Mouse (Mus musculus) erythroblast, adult 5-6 weeks (primary cell): ENCODE results near the gene P3h3. TPM values are rescaled to one million over a fixed set of nuclear protein-coding genes. Genes with fewer than 3 reads are reported as not detected.
"Not testable (repeated sequence)": the region's sequence is repeated elsewhere in the genome, so short reads cannot be mapped to it uniquely, and the experiment has no call there.

Experiments used
- ATAC-seq: replicated peaks from 2 replicates; pipeline ENCODE4 v1.8.0; 2016; ENCODE audit warnings: moderate number of reproducible peaks, mild to moderate bottlenecking, moderate TSS enrichment, inconsistent platforms; ENCODE audit not compliant: poor library complexity, low FRiP score, severe bottlenecking
- total RNA-seq, 2 experiments: library from RNA; stranded (forward) in 1 of 2; stranded (reverse) in 1 of 2; fragments of 150-400 nt in 1 of 2; fragments of 200-764, 138-1000 nt in 1 of 2; gene quantifications; 2 replicates each; pipeline versions ENCODE4 v1.2.3 to v1.2.4; 2015 to 2017; ENCODE audit warnings: low replicate concordance in 2 of 2

The P3h3 gene
- total RNA-seq, 2 experiments from 2014 or later, result 1.2 TPM; not detected in 1

DNA sequence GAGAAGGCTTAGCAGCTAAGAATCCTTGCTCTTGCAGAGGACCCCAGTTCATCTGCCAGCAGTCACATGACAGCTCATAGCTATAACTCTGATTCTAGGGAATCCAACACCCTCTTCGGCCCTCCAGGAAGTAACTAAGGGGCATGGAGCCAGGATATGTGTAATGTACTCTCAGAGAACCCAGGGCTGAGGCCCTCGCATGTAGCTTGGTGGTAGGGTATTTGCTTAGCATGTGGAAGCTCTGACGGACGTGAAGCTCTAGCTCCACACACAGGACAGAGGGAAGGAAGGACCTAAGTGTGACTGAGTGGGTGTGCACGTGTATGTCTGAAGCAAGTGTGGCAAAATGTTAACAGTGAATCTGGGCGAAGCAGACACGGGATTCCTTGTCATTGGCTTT lies 21.1 kb downstream of the P3h3 start:
- no peak for ATAC-seq

DNA sequence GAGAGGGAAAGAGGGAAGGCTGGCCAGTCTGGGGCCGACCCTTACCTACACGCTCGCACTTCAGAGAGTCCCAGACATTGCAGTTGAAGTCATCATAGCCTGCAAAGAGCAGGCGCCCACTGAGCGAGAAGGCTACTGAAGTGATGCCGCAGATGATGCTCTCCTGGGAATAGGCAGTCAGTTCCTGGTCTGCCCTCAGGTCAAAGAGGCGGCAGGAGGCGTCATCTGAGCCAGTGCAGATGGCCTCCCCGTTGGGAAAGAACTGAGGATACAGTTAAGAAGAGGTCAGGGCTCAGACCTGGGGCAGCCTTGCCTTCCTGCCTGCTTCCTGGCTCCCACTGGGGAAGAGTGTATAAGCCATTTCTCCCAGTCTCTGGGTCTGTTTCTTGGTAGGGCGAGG lies 22.0 kb downstream of the P3h3 start:
- ATAC-seq, result no peak

- ATAC-seq, result no peak
Measured at GRCm38 (mm10) chr6:124834512-124835081, 23.0 kb downstream of the P3h3 start.

GRCm38 (mm10) chr6:124831649-124832048 lies 25.9 kb downstream of the P3h3 start:
- ATAC-seq, result no peak

GRCm38 (mm10) chr6:124831199-124831598 lies 26.4 kb downstream of the P3h3 start:
- ATAC-seq, result not testable (repeated sequence)

DNA sequence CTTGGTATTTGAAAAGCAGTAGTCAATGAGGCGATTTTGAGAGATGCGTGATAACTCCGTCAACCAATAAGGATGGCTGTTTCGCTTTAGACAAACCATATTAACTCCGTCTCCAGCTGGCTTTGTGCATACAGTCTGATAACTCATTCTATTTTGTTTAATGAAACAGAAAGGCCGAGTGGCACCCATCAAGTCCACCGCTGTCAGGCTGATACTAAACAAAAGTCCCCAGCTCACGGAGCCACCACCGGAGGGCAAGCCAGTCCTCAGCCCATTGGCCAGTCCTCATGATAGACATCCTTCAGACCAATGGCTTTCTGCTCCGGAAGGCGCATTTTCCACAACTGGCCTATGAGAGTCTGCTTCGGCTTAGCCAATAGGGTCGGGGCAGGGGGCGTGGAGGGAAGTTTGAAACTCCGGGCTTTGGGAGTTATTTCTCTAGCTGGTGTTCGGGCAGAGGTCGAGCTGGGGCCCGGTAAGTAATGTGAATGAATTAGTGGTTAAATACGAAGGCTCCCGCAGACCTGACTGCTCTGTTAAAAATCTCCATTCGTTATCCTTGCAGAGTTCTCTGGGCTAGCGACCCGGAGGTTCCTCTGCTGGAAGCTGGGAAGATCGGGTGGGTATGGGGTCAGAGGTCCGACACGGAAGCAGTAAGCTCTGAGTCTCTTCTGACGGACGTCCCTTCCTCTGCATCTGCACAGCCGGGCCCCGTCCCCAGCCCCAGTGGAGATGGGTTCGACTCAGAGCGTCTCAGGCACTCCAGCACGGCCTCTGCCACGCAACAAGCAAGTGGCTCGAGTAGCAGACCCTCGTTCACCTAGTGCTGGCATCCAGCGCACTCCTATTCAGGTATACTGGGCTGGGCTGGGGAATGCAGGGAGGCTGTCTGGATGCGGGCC lies 27.5 kb downstream of the P3h3 start:
- ATAC-seq, result peak; percentile 71

GRCm38 (mm10) chr6:124828868-124829798 lies 28.4 kb downstream of the P3h3 start, which contains the start of the genes Usp5 and Cdca3:
Gene Usp5 (minus strand): TSS chr6:124829484.
Gene Cdca3 (plus strand): TSS chr6:124829547.
- peak; percentile 79 for ATAC-seq

GRCm38 (mm10) chr6:124828101-124828592 lies 29.4 kb downstream of the P3h3 start:
- ATAC-seq, result no peak

DNA sequence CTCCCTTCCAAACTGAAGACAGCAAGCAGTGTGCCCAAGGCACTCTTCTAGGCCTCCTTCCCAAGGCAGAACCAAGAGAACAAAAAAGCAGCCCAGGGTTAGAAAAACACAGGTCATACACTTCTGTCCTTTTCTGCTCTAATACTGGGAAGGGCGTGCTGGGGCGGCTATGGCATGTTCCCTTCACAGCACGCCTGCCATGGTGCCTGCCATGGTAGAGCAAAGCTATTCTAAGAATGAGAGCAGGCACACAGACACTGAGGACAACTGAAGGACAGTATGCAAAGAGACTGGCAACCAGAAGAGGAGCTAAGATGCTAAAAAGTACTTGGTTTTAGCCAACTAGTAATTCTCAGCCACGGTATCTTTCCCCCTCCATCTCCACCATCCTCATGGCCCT lies 35.5 kb downstream of the P3h3 start:
- no peak for ATAC-seq

GRCm38 (mm10) chr6:124820891-124821290 lies 36.7 kb downstream of the P3h3 start:
- no peak for ATAC-seq

DNA sequence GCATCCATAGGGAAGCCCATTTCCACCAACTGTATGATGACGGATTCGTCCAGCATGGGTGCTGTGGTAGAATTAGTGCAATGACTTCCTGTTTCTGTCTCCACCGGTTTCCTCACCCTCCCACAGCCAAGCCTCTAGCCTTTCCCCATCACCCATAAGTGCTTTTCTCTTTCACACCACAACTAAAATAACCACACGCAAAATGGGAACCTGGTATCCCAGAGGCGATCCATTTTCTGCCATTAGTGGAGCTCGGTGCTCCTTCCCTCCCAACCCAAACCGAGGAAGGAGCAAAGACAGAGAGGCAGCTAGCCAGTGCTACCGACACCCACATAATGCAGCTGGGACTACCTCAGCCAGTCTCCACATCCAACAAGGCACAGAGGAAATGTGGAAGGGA lies 39.6 kb downstream of the P3h3 start:
- no peak for ATAC-seq

- ATAC-seq, result no peak
Measured at GRCm38 (mm10) chr6:124817563-124817962, 40.0 kb downstream of the P3h3 start.

GRCm38 (mm10) chr6:124817125-124817524 lies 40.4 kb downstream of the P3h3 start:
- no peak for ATAC-seq

- ATAC-seq, result no peak
Measured at GRCm38 (mm10) chr6:124816611-124817010, 40.9 kb downstream of the P3h3 start.

DNA sequence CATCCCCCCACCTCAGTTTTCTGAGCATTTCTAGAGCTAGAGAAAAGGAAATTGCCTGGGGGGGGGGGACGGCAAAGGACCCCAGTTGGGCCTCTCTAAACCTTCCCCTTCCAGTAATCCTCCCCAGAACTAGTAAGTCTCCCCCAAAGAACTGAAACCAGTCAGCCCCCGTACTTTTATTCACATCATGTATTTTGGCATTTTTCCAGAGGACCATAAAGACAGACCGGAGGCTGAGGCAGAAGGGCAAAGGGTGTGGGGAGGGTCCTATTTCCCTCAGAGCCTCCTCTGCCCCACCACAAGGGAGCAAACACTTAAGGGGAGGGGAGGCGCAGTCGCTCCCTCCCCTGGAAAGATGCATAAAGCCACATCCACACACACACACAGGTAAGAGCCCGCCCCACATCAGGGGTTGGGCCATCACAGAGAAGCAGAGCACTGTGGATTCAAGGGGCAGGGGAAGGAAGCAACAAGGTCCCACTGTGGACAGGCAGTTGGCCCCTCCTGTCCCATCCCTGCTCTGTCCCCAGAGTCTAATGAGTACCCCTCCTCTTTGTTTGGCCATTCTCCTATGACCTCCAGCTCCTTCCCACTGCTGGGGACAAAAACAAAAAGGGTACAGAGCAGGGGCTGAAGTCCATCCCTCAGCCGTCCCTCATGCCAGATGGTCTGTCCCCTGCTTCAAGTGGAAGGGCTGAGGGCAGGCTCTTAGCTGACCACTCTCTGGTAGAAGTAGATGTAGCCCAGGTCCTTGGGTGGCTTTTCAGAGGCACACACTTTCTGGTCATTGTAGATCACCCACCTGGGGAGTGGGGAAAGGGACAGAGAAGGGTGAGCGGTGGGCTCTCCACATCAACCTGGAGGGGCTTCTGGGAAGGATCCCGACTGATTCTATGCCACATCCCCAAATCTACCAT lies 42.4 kb downstream of the P3h3 start:
- no peak for ATAC-seq

DNA sequence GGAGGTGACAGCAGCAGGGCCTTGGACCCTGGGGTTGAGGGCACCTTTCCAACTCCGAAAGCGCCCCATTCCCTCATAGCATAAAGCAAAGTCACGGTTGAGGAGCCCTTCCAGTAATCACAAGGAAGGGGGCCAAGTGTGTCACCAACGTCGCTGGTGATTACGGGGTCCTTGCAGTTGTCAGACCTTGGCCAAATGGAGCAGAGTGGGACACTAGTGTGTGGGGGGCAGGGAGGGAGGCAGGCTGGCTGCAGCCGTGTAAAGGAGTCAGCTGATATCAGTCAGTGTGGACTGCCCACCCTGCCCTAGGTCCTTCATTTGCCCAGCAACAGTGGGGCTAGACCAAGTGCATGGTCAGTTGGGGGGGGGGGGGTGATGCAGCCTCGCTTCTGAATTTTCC lies 43.1 kb downstream of the P3h3 start:
- peak; percentile 17 for ATAC-seq

DNA sequence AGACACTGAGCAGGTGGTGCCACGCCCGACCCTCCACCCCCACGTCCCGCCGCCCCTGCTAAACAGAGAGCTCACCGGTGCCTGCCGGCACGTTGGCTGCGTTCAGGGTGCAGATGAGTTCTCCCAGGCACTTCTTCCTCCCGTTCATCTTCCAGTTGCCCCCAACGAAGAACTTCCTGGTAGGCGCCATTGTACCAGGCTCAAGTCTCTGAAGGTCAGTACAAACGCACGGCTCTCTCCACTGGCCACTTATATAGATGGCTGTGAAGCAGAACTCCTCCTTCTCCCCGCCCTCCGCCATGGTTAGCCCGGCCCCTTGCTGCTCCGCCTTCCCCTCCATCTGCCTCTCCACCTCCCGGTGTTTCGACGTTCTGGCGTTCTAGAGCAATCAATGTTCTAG lies 43.6 kb downstream of the P3h3 start, which contains the start of gene Tpi1:
Tpi1 (minus strand) TSS at position 364 of the 400 bp plus-strand sequence.
- peak; percentile 88 for ATAC-seq

GRCm38 (mm10) chr6:124813496-124813895 lies 44.1 kb downstream of the P3h3 start:
- 0 out of 2 replicates have a peak, but pooled peaks have one; percentile 13 for ATAC-seq

- ATAC-seq, result no peak
Measured at GRCm38 (mm10) chr6:124812848-124813247, 44.7 kb downstream of the P3h3 start.
